Mouse (Mus musculus): ENCODE data around the gene Klhl34.

Klhl34 gene

GRCm38 (mm10) chrX:157818207-157818920, at the start of gene Klhl34:
Gene Klhl34 (plus strand): TSS chrX:157818435.
- no peak for DNase-seq (ENCODE audit: low spot score)

GRCm38 (mm10) chrX:157801669-157802068, 16.6 kb upstream of the Klhl34 start:
- no peak for DNase-seq (ENCODE audit: low spot score)

DNA sequence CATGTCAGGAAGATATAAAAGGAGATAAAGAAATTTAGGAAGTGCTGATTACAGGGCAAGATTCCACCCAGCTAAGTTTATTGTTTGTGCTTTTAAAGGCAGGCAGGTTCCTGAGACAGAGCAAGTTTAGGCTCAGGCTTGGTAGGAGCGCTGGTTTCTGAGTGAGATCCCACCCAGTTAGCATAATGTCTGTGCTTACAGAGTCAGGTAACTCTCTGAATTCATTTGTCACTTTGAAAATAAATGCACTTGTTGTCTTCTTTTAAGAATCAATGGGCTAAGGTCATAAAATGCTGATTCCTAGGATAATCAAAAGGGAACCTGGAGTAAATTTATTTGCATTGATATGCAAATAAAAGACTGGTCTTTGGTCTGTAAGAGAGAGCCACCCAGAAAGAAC, 8.5 kb upstream of the Klhl34 start:
- DNase-seq (ENCODE audit: low spot score): no peak

- DNase-seq (ENCODE audit: low spot score): no peak
These were observed 546 bp upstream of the Klhl34 start for GRCm38 (mm10) chrX:157817571-157818206.

- DNase-seq (ENCODE audit: low spot score): no peak
These were observed 656 bp downstream of the Klhl34 start for GRCm38 (mm10) chrX:157818921-157819260.

GRCm38 (mm10) chrX:157829983-157830382, 11.7 kb downstream of the Klhl34 start:
- DNase-seq (ENCODE audit: low spot score): no peak
